Mouse (Mus musculus) brain, embryonic 14.5 days (tissue): ENCODE results near the gene Fkbp14.

Source experiments
- CTCF ChIP-seq: fragments of 200-500 bp; IDR thresholded peaks from 2 replicates; pipeline ENCODE4 v1.5.1; 2012; ENCODE audit warnings: inconsistent platforms, mild to moderate bottlenecking, moderate library complexity, borderline replicate concordance; ENCODE audit not compliant: insufficient read depth, insufficient read length; ENCODE audit errors: extremely low read depth
- POLR2A ChIP-seq: fragments of 200-500 bp; IDR thresholded peaks from 2 replicates; pipeline ENCODE4 v1.6.1; 2012; ENCODE audit warnings: mild to moderate bottlenecking, inconsistent platforms, borderline replicate concordance; ENCODE audit not compliant: poor library complexity, insufficient read depth, insufficient read length, severe bottlenecking; ENCODE audit errors: extremely low read depth

DNA sequence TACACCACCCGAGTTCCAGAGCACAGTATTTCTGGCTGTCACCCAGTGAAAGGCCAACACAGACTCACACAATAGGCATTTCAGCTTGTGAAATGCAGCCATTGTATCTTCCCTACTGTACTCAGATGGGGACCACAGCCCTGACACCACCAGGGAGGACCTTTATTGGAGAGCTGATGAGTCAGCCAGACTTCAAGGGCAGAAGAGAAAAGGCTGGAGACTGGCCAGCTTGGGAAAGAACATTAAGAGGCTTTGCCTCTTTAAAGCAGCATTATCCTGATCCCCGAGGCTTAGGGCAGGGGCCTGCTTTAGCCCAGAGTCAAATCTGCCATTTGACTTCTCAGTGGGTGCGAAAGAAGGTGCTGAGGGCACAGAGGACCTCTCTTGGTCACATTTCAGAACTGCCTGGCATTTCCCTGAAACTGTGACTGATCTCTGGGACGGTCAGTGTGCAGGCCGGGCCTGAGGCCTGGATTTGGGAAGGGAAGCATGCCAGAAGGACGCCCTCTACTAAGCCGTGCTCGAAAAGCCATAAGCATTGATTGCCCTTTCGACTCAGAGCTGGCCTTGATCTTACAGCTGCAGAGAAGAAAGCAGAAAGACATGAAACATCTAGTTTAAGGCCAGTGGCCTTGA, 56.7 kb downstream of the Fkbp14 start:
- TF ChIP-seq POLR2A (no peak), CTCF (no peak)
